Mouse (Mus musculus): ENCODE data around the gene Map3k1. TPM values are rescaled to one million over a fixed set of nuclear protein-coding genes. Genes with fewer than 3 reads are reported as not detected.

Map3k1 gene
- polyA plus RNA-seq, 1 experiment, result 19.8 TPM

DNA sequence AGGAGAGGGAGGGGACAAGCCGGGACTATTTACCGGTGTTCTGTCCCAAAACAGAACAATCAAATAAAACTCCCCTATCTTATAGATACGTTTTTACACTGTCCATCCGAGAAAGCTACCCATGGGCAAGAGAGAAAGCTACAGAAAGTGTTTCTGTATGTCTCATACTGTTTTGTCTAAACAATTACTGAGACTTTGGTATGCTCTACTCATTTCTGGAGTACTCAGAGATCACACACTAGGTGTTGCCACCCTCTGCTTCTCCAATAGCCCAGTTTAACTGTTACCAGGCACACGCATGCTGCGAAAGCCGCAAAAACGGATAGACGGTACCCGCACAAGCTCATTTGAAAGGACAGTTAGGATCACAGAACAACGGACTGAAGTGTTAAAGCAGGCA, 17.2 kb downstream of the Map3k1 start:
- no peak for DNase-seq (ENCODE audit: low spot score)

DNA sequence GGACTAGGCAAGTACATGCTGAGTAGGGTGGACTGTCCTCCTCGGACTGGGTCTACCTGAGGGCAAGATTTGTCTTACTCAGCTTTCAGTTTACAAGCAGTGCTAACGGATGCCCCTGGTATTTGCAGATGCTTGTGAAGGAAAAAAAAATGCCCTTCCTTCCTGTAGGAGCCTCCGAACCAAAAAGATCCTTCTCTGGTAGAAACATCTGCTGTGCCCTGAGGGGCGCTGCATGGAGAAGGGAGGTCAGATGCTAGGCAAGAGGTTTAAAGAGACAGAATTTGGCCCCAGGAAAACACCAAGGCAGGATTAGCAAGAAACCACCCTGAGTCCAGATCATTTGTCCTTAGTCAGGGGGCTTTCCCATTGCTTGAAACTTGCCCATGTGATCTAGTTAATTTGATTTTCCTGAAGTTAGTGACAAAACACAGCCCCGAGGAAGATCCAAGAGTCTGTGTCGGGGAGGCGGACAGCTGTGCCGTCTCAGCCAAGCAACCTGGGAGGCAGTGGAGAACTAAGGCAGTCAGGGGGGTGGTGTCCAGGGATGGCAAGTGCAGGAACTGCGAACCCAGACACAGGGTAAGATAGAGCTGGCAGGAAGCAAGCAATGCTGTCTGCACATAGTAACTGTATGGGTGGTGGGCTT, 19.2 kb downstream of the Map3k1 start:
- no peak for DNase-seq (ENCODE audit: low spot score)

DNA sequence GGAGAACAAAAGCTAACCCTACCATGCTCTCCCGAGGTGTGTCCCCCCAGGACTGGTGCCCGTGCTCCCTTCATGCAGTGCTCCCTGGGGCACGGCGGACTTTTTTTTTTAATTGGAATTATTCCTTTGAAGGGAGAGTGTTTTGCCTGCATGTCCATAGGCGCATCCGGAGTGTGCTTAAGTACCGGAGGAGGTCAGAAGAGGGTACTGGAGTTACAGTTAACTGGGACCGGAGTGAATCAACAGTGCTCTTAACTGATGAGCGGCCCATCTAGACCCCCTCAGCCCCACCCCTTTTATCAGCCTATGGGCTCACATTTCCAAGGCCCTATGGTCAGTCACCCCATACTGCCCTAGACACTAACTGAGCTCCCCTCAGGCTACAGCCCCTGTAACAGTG, 19.9 kb downstream of the Map3k1 start:
- DNase-seq (ENCODE audit: low spot score), result no peak

DNA sequence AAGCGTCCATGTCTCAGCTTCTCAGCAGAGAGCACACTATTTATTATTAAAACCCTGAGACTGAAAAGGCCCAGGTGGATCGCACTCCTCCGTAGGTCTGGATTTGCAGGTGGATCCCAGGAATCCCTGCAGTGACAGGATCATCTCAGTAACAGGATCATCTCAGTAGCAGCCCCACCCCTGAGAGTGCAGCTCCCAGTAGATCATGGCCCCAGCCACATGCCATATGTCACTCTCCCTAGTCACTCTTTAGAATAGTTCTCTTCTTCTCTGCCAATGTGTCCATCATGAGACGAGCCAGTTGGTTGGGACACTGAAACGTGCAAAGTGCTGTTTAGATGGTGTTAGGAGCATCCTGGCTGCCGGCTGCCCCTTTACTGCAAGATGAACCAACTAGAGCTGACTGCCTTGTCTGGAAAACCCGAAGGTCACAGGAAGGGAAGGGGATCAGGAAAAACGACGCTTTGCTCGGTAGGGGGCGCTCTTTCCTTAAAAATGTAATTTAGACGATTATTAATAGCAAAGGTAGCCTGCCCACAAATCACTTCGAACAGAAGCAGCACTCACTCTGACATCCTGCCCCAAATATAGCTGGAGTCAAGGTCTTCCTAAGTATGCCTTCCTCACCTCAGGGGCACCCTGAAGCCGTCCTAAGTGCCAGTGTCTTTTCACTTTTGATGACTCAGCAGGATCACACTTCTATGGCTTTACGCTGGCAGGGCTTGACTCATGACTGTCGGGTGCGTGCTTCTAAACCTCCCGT, 20.8 kb downstream of the Map3k1 start:
- peak; percentile 60 for DNase-seq (ENCODE audit: low spot score)

DNA sequence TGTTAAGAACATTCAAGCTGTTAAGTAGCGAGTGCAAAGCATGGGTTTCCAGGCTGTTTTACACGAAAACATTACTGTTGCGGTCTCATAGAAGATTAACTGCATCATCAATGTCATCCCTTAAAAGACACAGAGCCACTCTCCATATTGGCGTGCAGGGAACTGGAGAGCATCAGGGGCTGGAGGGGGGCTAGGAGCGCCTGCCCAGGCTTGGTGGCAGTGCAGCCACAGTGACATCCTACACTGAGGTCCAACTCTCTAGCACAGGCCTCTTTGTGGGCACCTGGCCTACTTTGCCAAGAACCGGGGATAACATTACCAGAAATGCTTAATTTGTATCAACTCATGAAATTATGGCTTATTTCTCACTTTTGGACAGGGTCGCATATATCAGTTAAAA, 22.2 kb downstream of the Map3k1 start:
- no peak for DNase-seq (ENCODE audit: low spot score)

DNA sequence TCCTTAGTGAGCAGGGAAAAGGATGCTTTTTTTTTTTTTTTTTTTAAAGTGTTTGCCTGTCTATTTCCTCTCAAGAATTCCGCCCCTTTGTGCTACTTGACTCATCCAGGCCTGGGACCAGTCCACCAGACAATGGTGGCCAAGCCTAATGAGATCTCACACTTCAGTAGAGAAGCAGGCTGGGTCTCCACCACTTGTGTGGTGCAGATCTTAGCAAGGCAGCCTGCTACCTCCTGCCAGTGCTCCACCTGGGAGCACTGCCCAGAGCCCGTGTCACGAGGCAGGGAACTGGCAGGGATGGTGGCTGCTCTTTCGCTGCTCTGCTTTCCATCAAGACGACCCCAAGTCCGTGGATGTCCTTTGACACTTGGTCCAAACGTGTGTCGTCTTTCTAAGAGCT, 25.3 kb downstream of the Map3k1 start:
- DNase-seq (ENCODE audit: low spot score), result no peak

DNA sequence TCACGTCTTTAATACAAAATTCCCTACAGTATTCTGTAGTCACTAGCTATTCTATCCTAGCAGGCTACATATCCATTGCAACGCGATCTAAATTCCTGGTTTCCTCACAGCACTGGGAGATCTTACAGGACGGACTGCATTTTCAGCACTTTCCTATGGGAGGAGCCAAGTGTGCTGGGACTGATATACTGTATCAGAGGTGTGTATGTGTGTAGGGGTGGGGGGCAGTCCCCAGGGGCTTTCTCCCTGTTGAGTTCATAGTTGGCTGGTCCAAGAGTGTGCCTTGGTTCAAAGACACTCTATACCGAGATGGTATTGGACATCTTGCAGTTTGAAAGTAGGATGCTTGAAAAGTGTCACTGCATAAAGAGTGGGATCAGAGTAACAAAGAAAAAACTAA, 29.3 kb downstream of the Map3k1 start:
- DNase-seq (ENCODE audit: low spot score), result no peak

DNA sequence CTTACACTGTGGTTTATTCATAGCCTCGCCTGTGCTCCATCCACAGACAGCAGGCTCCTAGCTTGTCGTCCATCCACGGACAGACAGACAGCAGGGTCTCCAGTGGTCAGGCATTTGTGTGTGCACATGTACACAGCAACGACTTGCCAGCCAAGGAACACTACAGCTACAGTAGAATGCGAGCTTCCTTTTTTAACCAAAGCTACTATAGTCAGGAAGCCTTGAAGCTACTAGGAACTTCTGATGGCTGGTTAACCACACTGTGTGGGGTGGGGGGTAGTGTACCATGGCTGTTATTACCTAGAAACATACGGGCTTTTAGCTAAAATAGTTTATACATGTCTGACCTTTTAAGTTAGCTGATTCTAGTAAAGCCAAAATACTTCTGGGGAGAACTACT, 30.2 kb downstream of the Map3k1 start:
- no peak for DNase-seq (ENCODE audit: low spot score)

DNA sequence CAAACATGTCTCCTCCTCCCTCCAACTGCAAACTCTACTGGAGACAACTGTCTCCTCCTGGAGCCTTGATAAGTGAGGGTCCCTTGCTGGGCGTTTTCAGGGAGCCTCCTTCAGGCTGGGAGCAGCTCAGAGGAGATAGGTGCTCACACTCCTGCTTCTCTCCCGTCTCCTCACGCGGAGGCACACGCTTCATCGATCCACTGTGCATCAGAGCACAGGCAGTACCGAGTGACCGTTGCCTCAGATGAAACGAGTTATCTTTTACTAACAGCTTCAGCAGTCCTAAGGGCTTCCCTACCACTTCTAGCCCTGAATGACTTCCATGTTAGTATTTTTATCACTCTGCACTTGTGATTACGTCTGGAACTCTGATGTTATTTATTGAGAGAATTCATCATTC, 30.9 kb downstream of the Map3k1 start:
- DNase-seq (ENCODE audit: low spot score), result no peak

DNA sequence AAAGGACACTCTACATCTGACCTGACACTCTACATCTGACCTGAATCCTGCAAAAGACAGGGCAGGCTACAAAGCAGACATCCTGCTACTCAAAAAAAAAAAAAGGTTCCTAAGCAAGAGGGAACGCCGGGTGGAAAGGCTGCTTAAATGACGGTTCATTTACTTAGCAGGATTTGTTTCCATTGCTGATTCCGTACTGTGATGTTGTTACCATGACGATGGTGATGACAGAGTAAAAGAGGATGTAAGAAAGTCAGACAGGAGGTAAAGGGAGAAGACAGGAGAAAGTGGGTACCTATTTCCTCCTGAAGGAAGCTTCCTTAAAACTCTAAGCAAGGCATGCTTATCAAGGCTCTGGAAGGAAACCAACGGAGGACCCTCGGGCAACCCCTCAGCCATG, 31.6 kb downstream of the Map3k1 start:
- DNase-seq (ENCODE audit: low spot score), result no peak

DNA sequence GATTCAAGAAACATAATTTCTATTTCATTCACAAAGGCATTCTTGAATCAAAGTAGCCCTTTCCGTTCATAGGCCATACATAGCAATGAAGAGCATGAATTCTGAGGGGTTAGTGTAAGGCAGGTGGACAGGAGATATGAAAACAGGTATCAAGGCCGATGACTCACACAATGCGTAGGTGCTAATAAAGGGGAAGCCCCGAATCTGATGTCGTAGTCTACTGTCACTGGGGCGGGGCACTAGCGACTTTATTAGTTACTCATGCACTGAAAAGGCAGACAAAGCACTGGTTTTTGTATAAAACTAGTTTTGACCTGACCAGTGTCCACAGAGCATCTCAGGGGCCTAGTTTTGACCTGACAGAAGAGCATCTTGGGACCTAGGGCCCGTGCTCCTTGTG, 36.7 kb downstream of the Map3k1 start:
- no peak for DNase-seq (ENCODE audit: low spot score)

DNA sequence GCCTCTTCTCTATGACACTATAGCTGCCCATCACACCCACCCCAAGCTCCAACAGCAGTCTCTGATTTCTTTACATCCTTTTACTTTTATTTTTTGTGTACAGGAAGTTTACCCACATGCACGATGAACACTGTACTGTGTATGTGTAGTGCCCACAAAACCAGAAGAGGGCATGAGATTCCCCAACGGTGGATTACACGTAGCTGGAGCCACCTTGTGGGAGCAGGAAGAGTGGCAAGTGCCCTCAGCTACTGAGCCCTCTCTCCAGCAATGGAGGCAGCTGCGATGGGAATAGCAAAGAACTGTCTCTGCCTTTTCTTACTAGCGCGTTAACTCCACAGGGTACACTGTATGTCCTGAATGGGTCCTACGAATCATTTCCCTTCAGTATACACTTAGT, 37.6 kb downstream of the Map3k1 start:
- no peak for DNase-seq (ENCODE audit: low spot score)

DNA sequence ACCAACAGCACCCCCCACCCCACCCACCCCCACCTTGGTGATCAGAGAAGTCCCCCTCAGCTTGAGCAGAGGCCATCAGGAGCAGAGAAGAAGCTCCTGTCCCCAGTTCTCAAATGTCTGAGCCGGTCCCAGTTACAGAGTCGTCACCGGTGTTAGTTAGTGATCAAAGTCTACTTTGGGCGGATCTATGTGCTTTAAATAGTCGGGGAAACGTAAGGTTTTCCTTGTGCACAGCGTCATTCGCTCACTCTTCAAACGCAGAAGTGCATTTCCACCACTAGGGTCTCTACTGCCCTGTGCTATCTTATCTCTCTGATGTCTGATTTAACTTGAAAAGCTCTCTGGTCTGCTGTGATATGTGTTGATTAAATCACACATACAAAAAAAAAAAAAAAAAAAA, 38.0 kb downstream of the Map3k1 start:
- no peak for DNase-seq (ENCODE audit: low spot score)

DNA sequence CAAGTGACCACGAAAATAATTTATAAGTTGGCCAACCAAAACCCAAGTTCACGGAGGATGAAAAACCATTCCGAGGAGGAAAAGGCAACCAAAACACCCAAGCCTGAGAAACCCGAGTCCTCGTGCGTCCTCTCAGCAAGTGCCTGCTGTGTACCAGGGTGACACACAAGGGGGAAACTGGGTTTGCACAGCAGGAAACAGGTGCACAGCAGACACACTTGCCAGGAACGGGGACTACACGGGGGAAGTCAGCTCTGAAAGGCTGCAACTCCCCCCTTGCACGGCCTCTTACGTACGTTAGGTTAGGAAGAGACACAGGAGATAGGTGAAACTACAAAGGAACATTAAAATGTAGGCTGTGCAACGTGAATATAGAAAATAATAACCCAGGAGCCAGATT, 46.3 kb downstream of the Map3k1 start:
- no peak for DNase-seq (ENCODE audit: low spot score)

DNA sequence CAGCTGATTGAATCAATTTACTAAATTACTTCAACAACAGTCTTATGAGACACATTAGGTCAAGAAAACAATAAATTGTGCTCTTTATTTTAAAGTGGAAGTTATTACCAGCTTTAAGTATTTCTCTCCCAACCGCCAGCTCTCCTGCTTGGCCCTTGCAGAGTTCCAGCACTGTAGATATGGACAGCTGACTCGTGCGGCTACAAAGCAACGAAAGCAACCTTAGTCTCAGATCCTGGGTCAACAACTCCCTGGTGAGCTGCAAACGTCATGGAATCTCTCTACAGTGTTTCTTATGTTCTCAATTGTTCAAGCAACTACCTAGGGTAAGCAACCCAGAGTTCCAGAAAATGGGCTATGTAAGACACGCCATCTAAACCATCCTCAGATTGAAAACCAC, 51.8 kb downstream of the Map3k1 start:
- no peak for DNase-seq (ENCODE audit: low spot score)

DNA sequence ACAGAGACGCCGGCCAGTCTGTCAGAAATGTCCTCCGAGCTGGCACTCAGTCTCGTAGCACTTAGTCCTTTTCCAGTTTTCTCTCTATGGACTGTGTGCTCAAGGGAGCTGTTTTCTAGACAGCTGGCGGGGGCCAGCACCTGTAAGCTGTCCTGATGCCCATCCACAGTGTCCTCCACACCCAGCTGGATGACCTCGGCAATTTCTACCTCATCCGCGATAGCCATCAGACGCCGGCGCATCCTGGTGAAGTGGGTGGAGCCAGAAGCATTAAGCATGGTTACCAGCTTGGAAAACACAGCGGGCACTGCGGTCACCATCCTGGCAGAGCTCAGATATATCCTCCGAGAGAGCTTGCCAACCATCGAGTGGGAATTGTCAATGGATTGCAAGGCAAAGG, 52.9 kb downstream of the Map3k1 start:
- no peak for DNase-seq (ENCODE audit: low spot score)

DNA sequence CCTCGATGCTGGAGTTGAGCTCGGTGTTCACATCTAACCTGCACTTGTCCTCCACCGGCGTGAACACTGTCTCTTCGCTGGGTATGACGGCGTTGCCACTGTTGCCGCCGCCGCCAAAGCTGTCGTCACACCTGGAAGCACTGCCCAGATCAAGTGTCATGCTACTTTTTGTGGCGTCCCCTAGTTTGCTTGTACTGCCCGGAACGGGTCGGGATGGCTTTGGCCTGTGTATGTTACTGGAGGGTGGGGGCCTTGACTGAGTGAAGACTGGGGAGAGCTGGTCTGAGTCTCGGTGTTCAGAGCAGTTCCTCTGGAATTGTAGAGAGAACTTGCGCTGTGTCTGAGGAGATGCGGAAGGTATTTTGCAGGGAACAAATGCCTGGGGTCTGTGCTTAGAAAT, 53.4 kb downstream of the Map3k1 start:
- DNase-seq (ENCODE audit: low spot score), result no peak

DNA sequence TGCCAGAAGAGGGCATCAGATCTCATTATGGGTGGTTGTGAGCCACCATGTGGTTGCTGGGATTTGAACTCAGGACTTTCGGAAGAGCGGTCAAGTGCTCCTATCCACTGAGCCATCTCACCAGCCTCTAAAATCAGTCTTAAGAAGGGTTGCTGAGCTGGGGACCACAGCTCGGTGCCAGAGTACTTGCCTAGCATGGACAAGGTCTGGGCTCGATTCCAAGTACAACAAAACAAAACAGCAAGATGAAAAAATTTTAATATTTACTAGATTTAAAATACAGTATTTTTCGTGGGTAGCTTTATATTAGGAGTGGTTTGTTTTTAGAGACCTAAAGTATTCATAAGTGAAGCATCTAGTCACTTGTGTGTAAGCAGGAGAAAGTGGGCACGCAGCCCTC, 55.5 kb downstream of the Map3k1 start:
- no peak for DNase-seq (ENCODE audit: low spot score)

DNA sequence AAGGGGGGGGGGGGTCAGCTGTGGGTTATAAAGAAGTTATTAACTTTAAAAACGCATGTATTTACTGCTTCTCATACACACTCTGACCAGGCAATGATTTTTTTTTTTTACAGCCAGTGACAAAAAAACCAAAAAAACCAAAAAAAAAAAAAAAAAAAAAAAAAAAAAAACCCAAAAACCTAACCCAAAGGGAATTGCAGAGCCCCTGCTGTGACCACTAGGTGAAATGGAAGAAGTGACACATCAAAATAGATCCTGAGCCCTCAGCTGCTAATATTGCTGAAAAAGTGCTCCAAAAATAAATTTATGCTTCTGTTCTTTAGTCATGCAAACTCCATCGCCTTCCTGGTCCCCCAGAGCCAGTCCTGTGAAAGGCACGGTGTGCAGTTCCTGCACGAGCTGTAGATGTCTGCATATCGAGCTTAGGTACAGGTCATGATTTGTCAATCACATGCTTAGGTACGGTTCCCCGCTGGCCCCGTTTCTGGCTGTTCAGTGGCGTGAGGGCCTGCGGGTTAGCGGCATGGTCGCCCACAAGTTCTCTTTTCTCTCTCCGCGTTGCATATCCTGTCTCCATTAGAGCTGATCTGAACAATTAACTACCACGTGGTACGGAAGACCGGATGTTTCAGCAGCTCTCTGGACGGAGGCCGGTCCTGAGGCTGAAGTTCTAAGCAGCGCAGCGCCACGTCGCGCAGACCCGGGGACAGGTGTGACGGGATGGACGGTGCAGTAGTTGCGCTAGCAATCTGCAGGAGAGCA, 60.3 kb downstream of the Map3k1 start:
- DNase-seq (ENCODE audit: low spot score), result no peak

DNA sequence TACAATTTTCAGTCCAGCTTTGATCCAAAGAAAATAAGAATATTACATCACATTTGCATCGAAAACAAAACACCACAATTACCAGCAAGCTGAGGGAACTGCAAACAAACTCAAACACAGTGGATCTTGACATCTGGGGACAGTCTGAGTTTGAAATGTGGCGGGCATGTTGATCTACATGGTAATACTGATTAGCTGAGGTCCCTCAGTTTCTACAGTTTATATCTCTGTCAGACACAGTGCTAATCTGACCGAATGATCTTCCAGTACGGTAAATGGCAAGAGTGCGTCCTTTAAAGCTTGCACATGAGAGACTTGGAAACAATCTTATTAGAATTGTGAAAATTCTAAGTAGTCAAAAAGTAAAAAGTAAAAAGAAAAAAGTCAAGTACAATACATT, 62.0 kb downstream of the Map3k1 start:
- DNase-seq (ENCODE audit: low spot score), result no peak

DNA sequence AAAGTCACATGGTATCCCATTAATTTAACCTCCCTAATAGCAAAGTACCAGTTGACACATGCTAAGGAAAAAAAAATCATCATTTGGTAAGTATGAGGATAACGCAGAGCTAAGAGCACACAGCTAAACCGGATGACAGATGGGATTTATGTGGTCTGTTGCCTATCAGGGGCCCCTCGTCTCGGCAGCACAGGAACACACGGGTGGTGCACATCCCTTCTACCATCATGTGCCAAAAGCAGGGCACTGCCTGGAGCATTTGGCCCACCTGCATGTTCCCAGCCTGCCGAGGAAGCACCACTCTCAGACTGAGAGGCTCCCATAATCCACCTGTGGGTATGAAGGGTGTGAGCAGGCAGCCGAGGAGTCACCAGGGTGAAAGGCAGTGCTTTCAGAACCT, 63.6 kb downstream of the Map3k1 start:
- DNase-seq (ENCODE audit: low spot score), result no peak

DNA sequence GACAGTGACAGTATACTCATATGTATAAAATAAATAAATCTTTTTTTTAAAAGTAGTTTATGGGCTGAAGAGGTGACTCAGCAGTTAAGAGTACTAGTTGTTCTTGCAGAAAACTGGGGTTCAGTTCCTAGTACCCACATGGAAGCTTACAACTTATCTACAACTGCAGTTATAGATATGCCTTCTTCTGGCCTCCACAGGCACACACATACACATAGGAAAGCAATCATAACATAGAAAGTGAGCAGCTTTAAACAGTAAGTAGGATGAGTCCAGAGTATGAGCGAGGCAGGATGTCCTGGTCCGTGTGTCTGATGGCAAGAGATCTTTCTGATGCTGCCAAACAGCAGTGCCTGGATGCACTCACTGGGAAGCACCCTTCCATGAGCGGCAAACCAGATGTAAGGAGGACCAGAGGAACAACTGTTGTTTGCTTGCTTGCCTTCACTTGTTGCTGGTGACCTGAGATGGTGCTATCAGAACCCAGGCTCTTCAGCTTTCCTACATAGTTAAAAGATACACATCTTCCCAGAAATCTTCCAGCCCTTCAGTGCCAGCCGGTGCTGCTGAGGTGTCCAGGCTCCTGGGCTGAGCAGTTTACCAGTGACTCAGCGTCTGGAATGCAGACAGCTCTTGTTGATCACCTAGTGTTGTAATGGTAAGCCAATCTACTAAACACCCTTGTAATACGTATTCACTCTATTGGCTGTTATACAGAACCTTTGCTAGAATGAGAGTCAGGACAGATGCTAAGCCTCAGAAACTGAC, 64.4 kb downstream of the Map3k1 start:
- DNase-seq (ENCODE audit: low spot score), result no peak
